Mouse (Mus musculus) kidney, embryonic 14.5 days (tissue): ENCODE measurements around the gene Cope. TPM values are rescaled to one million over a fixed set of nuclear protein-coding genes. Genes with fewer than 3 reads are reported as not detected.

Experiments used
- ATAC-seq: fragments of 200-750 bp; cut with Nextera tagmentation; 2 replicates; pipeline ENCODE4 v1.8.0; 2017; ENCODE audit warnings: moderate number of reproducible peaks, mild to moderate bottlenecking, moderate TSS enrichment, moderate library complexity; ENCODE audit not compliant: low FRiP score, low TSS enrichment
- H3K27ac ChIP-seq: fragments of 300-500 bp; sonication (generic); 2 replicates; pipeline ENCODE4 v1.5.1; 2014; ENCODE audit warnings: low read depth, mild to moderate bottlenecking, low read length, moderate library complexity, mixed read lengths
- H3K27me3 ChIP-seq: fragments of 300-500 bp; sonication (generic); 2 replicates; pipeline ENCODE4 v1.6.1; 2014; ENCODE audit warnings: mild to moderate bottlenecking, low read length; ENCODE audit not compliant: control insufficient read depth, insufficient read depth
- H3K36me3 ChIP-seq: fragments of 300-500 bp; sonication (generic); 2 replicates; pipeline ENCODE4 v1.6.1; 2014; ENCODE audit warnings: low read length, mixed read lengths; ENCODE audit not compliant: control insufficient read depth, insufficient read depth
- H3K4me1 ChIP-seq: fragments of 300-500 bp; sonication (generic); 2 replicates; pipeline ENCODE4 v1.6.1; 2014; ENCODE audit warnings: low read length, mixed read lengths; ENCODE audit not compliant: control insufficient read depth, insufficient read depth
- H3K4me2 ChIP-seq: fragments of 300-500 bp; sonication (generic); replicated peaks from 2 replicates; pipeline ENCODE4 v1.6.1; 2014; ENCODE audit warnings: low read depth, mild to moderate bottlenecking, low read length
- H3K4me3 ChIP-seq: fragments of 300-500 bp; sonication (generic); 2 replicates; pipeline ENCODE4 v1.5.1; 2014; ENCODE audit warnings: mild to moderate bottlenecking, low read length
- H3K9ac ChIP-seq: fragments of 300-500 bp; sonication (generic); 2 replicates; pipeline ENCODE4 v1.6.1; 2014; ENCODE audit warnings: low read depth, mild to moderate bottlenecking, low read length, moderate library complexity
- H3K9me3 ChIP-seq: fragments of 300-500 bp; sonication (generic); 2 replicates; pipeline ENCODE4 v1.6.1; 2016; ENCODE audit warnings: low read length; ENCODE audit not compliant: control insufficient read depth
- WGBS: fragments of 180-500 bp; shearing (Covaris S2); extraction: QIAGEN DNeasy Blood & Tissue Kit; methylation state at CpG from one replicate; pipeline ENCODE4 v1.1.7; 2014; 5-methylcytosine and 5-hydroxymethylcytosine counted together
- polyA plus RNA-seq: library from polyadenylated mRNA; unstranded; fragments of >200 nt; fragmentation: Nextera tagmentation; extraction: Ambion mirVana; gene quantifications from 2 replicates; pipeline ENCODE4 v1.2.1, GENCODE M21; 2014

Cope gene
- polyA plus RNA-seq, 1 experiment from 2014 or later: 322 TPM

DNA sequence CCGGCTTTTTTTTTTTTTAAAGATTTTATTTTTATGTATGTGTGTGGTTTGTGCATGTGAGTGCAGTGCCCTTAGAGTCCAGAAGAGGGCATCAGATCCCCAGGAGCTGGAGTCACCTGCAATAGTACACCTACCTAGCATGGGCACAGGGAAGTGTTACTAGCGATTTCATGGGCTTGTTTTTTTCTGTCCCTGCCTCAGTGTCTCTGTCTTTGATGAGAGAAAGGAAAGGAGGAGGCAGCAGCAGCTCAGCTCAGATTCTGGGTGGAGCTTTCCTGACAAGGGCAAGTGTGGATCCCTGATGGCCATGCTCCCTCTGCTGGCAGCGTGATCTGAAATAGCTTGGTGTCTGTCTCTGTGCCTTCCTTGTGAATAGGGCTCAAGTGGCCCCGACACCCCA is 58.5 kb downstream of the Cope start:
- ATAC-seq: no peak
- WGBS: 56% methylated on average over 4 of the region's 4 CpGs
- H3K9ac ChIP-seq: no peak overlapping the region

DNA sequence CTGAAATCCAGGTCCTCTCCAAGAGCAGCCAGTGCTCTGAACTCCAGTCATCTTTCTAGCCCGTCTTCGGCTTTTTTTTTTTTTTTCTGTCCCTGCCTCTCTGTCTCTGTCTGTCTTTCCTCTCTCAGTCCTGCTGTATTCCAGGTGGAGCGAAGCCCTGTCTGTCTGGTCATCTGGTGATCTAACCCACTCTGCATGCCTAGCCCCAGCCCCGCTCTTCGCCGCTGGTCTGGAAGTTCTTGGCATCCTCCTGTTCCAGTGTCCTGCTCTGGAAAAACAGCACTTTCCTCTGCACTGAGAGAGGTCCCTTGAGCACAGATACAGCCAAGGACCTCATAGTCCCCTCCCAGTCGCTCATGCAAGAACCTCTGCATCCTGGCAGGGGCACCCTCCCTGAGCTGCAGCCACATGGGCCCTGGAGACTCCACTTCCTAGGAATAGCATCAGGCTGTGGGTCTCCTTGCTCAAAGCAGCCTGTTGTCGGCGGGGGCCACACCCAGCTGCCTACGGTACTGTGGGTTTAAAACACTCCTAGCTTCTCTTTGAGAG is 59.2 kb downstream of the Cope start:
- Histone ChIP-seq H3K4me1 (no peaks in the 10 kb centered on the region), H3K9ac (no peak overlapping the region), H3K4me2 (no peak overlapping the region), H3K4me3 (no peak overlapping the region), H3K27ac (no peak overlapping the region), H3K9me3 (no peaks in the 10 kb centered on the region), H3K36me3 (no peaks in the 10 kb centered on the region), H3K27me3 (no peaks in the 10 kb centered on the region)
- no peak for ATAC-seq
- 76% methylated on average over 10 of the region's 10 CpGs for WGBS

More for the DNA sequence above, 58.5 kb downstream of the Cope start:
- no peaks in the 10 kb centered on the region for H3K27me3 ChIP-seq
- H3K27ac ChIP-seq: no peak overlapping the region
- no peak overlapping the region for H3K4me2 ChIP-seq
- no peaks in the 10 kb centered on the region for H3K9me3 ChIP-seq
- no peaks in the 10 kb centered on the region for H3K4me1 ChIP-seq
- H3K4me3 ChIP-seq: no peak overlapping the region
- H3K36me3 ChIP-seq: no peaks in the 10 kb centered on the region

Other genes starting within 250 kb of the Cope start
- gene Tm6sf2, start 229.6 kb upstream of the Cope start, polyA plus RNA-seq: 0.55 and 0.89 TPM in 2 replicates
- gene Hapln4, start 219.1 kb upstream of the Cope start, polyA plus RNA-seq: not detected in 2 replicates
- 0.07 and 0.19 TPM in 2 replicates for gene Ncan, start 181.6 kb upstream of the Cope start, polyA plus RNA-seq
- 25.5 and 40.7 TPM in 2 replicates for gene Nr2c2ap, start 171.2 kb upstream of the Cope start, polyA plus RNA-seq
- 18.6 and 19.6 TPM in 2 replicates for gene Rfxank, start 163.4 kb upstream of the Cope start, polyA plus RNA-seq
- 49.6 and 64.5 TPM in 2 replicates for gene Borcs8, start 163.0 kb upstream of the Cope start, polyA plus RNA-seq
- 0.30 and 0.97 TPM in 2 replicates for gene Mef2b, start 162.8 kb upstream of the Cope start, polyA plus RNA-seq
- gene Tmem161a, start 130.2 kb upstream of the Cope start, polyA plus RNA-seq: 43.6 and 47.5 TPM in 2 replicates
- 2.1 and 3.0 TPM in 2 replicates for gene Slc25a42, start 90.2 kb upstream of the Cope start, polyA plus RNA-seq
- gene Sugp2, start 68.3 kb upstream of the Cope start, polyA plus RNA-seq: 23.7 and 33.0 TPM in 2 replicates
- gene Armc6, start 68.1 kb upstream of the Cope start, polyA plus RNA-seq: 23.2 and 24.8 TPM in 2 replicates
- 54.5 and 70.2 TPM in 2 replicates for gene Homer3, start 19.7 kb upstream of the Cope start, polyA plus RNA-seq
- gene Ddx49, start within 50 bp of the Cope start, polyA plus RNA-seq: 49.9 TPM in 2 replicates
- gene Cers1, start 13.3 kb downstream of the Cope start, polyA plus RNA-seq: 2.3 and 2.6 TPM in 2 replicates
- 7.6 and 7.9 TPM in 2 replicates for gene Gdf1, start 27.3 kb downstream of the Cope start, polyA plus RNA-seq
- 21.8 and 24.2 TPM in 2 replicates for gene Upf1, start 50.8 kb downstream of the Cope start, polyA plus RNA-seq
- 0.14 and 0.26 TPM in 2 replicates for gene Comp, start 71.0 kb downstream of the Cope start, polyA plus RNA-seq
- 15.5 and 21.2 TPM in 2 replicates for gene Crtc1, start 137.1 kb downstream of the Cope start, polyA plus RNA-seq
- 14.4 and 19.2 TPM in 2 replicates for gene Klhl26, start 174.4 kb downstream of the Cope start, polyA plus RNA-seq
- gene Tmem59l, start 184.8 kb downstream of the Cope start, polyA plus RNA-seq: 8.5 and 12.4 TPM in 2 replicates
- 26.7 and 34.8 TPM in 2 replicates for gene Crlf1, start 190.6 kb downstream of the Cope start, polyA plus RNA-seq
- gene Rex1bd, start 204.2 kb downstream of the Cope start, polyA plus RNA-seq: 129 and 151 TPM in 2 replicates
- 1,078 and 1,559 TPM in 2 replicates for gene Uba52, start 208.3 kb downstream of the Cope start, polyA plus RNA-seq
- gene Fkbp8, start 225.2 kb downstream of the Cope start, polyA plus RNA-seq: 252 and 291 TPM in 2 replicates
- 70.0 and 70.9 TPM in 2 replicates for gene Kxd1, start 225.4 kb downstream of the Cope start, polyA plus RNA-seq
- gene Ell, start 236.9 kb downstream of the Cope start, polyA plus RNA-seq: 12.9 and 22.4 TPM in 2 replicates